Mouse (Mus musculus) forebrain, embryonic 16.5 days (tissue): ENCODE measurements around the gene Padi4. TPM values are rescaled to one million over a fixed set of nuclear protein-coding genes. Genes with fewer than 3 reads are reported as not detected.

ENCODE experiments used
- ATAC-seq: fragments of 200-750 bp; cut with Nextera tagmentation; 2 replicates; pipeline ENCODE4 v1.8.0; 2017; ENCODE audit warnings: mild to moderate bottlenecking, moderate library complexity
- H3K27ac ChIP-seq: fragments of 300-500 bp; sonication (generic); 2 replicates; pipeline ENCODE4 v1.5.1; 2014; ENCODE audit warnings: low read length, control low read depth
- H3K27me3 ChIP-seq: fragments of 300-500 bp; sonication (generic); replicated peaks from 2 replicates; pipeline ENCODE4 v1.6.1; 2014; ENCODE audit warnings: low read length; ENCODE audit not compliant: control insufficient read depth, insufficient read depth
- H3K36me3 ChIP-seq: fragments of 300-500 bp; sonication (generic); 2 replicates; pipeline ENCODE4 v1.6.1; 2014; ENCODE audit not compliant: control insufficient read depth, insufficient read depth
- H3K4me1 ChIP-seq: fragments of 300-500 bp; sonication (generic); replicated peaks from 2 replicates; pipeline ENCODE4 v1.6.1; 2014; ENCODE audit warnings: low read length; ENCODE audit not compliant: control insufficient read depth, insufficient read depth
- H3K4me2 ChIP-seq: fragments of 300-500 bp; sonication (generic); 2 replicates; pipeline ENCODE4 v1.6.1; 2014; ENCODE audit warnings: mild to moderate bottlenecking, low read length, control low read depth
- H3K4me3 ChIP-seq: fragments of 300-500 bp; sonication (generic); replicated peaks from 2 replicates; pipeline ENCODE4 v1.5.1; 2014; ENCODE audit warnings: mild to moderate bottlenecking, low read length, control low read depth
- H3K9ac ChIP-seq: fragments of 300-500 bp; sonication (generic); replicated peaks from 2 replicates; pipeline ENCODE4 v1.6.1; 2014; ENCODE audit warnings: low read depth, low read length, control low read depth
- H3K9me3 ChIP-seq: fragments of 300-500 bp; sonication (generic); 2 replicates; pipeline ENCODE4 v1.6.1; 2016; ENCODE audit warnings: low read length; ENCODE audit not compliant: control insufficient read depth
- WGBS: fragments of 180-500 bp; shearing (Covaris S2); extraction: QIAGEN DNeasy Blood & Tissue Kit; methylation state at CpG from one replicate; pipeline ENCODE4 v1.1.7; 2014; 5-methylcytosine and 5-hydroxymethylcytosine counted together
- polyA plus RNA-seq: library from polyadenylated mRNA; unstranded; fragments of >200 nt; fragmentation: Nextera tagmentation; extraction: Ambion mirVana; gene quantifications from 2 replicates; pipeline ENCODE4 v1.2.1, GENCODE M21; 2015

The Padi4 gene
- polyA plus RNA-seq, 1 experiment from 2014 or later, result 0.24 TPM

GRCm38 (mm10) chr4:140812191-140812590, 38.2 kb upstream of the Padi4 start:
- ATAC-seq, result no peak
- Histone ChIP-seq H3K27me3 (0 out of 2 replicates have a peak, but pooled peaks cover 3% of the 10 kb centered on the region), H3K36me3 (no peaks in the 10 kb centered on the region), H3K27ac (no peak overlapping the region), H3K9ac (no peak overlapping the region), H3K9me3 (no peaks in the 10 kb centered on the region), H3K4me1 (peaks cover 6% of the 10 kb centered on the region; the same call in 1 of the 2 replicates), H3K4me2 (no peak overlapping the region), H3K4me3 (no peak overlapping the region)
- 82% methylated on average over 8 of the region's 8 CpGs for WGBS

- H3K4me3 ChIP-seq, result no peak within 1 kb of the TSS
- 0 out of 2 replicates have a peak, but pooled peaks cover 3% of the 10 kb centered on the region for H3K27me3 ChIP-seq
- no peak within 1 kb of the TSS for H3K9ac ChIP-seq
- H3K27ac ChIP-seq, result no peak within 1 kb of the TSS
- no peak within 1 kb of the TSS for H3K4me2 ChIP-seq
- no peak for ATAC-seq
- WGBS, result 72% methylated on average over 16 of the region's 16 CpGs
- H3K36me3 ChIP-seq, result no peaks in the 10 kb centered on the region
- peaks cover 6% of the 10 kb centered on the region; the same call in 1 of the 2 replicates for H3K4me1 ChIP-seq
- no peaks in the 10 kb centered on the region for H3K9me3 ChIP-seq
Observed at GRCm38 (mm10) chr4:140810458-140811260, 36.6 kb upstream of the Padi4 start, which contains the start of gene Padi3. Gene Padi3, minus strand, starts transcription at chr4:140810648.

GRCm38 (mm10) chr4:140809118-140809517, 35.1 kb upstream of the Padi4 start:
- H3K27me3 ChIP-seq, result 0 out of 2 replicates have a peak, but pooled peaks cover 3% of the 10 kb centered on the region
- no peak overlapping the region for H3K9ac ChIP-seq
- 86% methylated on average over 8 of the region's 8 CpGs for WGBS
- H3K36me3 ChIP-seq, result no peaks in the 10 kb centered on the region
- no peak for ATAC-seq
- H3K4me2 ChIP-seq, result no peak overlapping the region
- no peak overlapping the region for H3K4me3 ChIP-seq
- H3K9me3 ChIP-seq, result no peaks in the 10 kb centered on the region
- no peak overlapping the region for H3K27ac ChIP-seq
- peaks cover 2% of the 10 kb centered on the region; the same call in 1 of the 2 replicates for H3K4me1 ChIP-seq

GRCm38 (mm10) chr4:140804601-140805000, 30.6 kb upstream of the Padi4 start:
- H3K9me3 ChIP-seq, result no peaks in the 10 kb centered on the region
- ATAC-seq, result no peak
- no peak overlapping the region for H3K9ac ChIP-seq
- no peak overlapping the region for H3K4me2 ChIP-seq
- H3K4me3 ChIP-seq, result no peak overlapping the region
- H3K4me1 ChIP-seq, result no peaks in the 10 kb centered on the region
- H3K36me3 ChIP-seq, result no peaks in the 10 kb centered on the region
- no peak overlapping the region for H3K27ac ChIP-seq
- H3K27me3 ChIP-seq, result no peaks in the 10 kb centered on the region
- 89% methylated on average over 9 of the region's 9 CpGs for WGBS

GRCm38 (mm10) chr4:140801364-140801763, 27.3 kb upstream of the Padi4 start:
- 77% methylated on average over 3 of the region's 3 CpGs for whole genome bisulfite sequencing
- no peak for ATAC-seq
- Histone ChIP-seq H3K9ac (no peak overlapping the region), H3K4me1 (no peaks in the 10 kb centered on the region), H3K27ac (no peak overlapping the region), H3K4me2 (no peak overlapping the region), H3K36me3 (no peaks in the 10 kb centered on the region), H3K4me3 (no peak overlapping the region), H3K9me3 (no peaks in the 10 kb centered on the region), H3K27me3 (no peaks in the 10 kb centered on the region)

- Histone ChIP-seq H3K27me3 (no peaks in the 10 kb centered on the region), H3K36me3 (no peaks in the 10 kb centered on the region), H3K27ac (no peak overlapping the region), H3K4me2 (no peak overlapping the region), H3K9me3 (no peaks in the 10 kb centered on the region), H3K4me3 (no peak overlapping the region), H3K9ac (no peak overlapping the region), H3K4me1 (no peaks in the 10 kb centered on the region)
- ATAC-seq, result no peak
- WGBS, result 88% methylated on average over 3 of the region's 3 CpGs
Observed at GRCm38 (mm10) chr4:140796786-140797185, 22.8 kb upstream of the Padi4 start.

- WGBS, result 83% methylated on average over 9 of the region's 9 CpGs
- Histone ChIP-seq H3K9ac (no peak overlapping the region), H3K27ac (no peak overlapping the region)
Observed at GRCm38 (mm10) chr4:140794678-140795077, 20.6 kb upstream of the Padi4 start.

GRCm38 (mm10) chr4:140793795-140794194, 19.8 kb upstream of the Padi4 start:
- Histone ChIP-seq H3K27me3 (no peaks in the 10 kb centered on the region), H3K9ac (no peak overlapping the region), H3K4me3 (no peak overlapping the region), H3K27ac (no peak overlapping the region), H3K9me3 (no peaks in the 10 kb centered on the region), H3K36me3 (no peaks in the 10 kb centered on the region), H3K4me2 (no peak overlapping the region), H3K4me1 (no peaks in the 10 kb centered on the region)
- no peak for ATAC-seq
- 46% methylated on average over 9 of the region's 9 CpGs for WGBS

More at GRCm38 (mm10) chr4:140794678-140795077, 20.6 kb upstream of the Padi4 start:
- no peak for ATAC-seq
- H3K4me2 ChIP-seq, result no peak overlapping the region
- H3K27me3 ChIP-seq, result no peaks in the 10 kb centered on the region
- H3K36me3 ChIP-seq, result no peaks in the 10 kb centered on the region
- H3K9me3 ChIP-seq, result no peaks in the 10 kb centered on the region
- no peaks in the 10 kb centered on the region for H3K4me1 ChIP-seq
- no peak overlapping the region for H3K4me3 ChIP-seq

- 92% methylated on average over 7 of the region's 7 CpGs for WGBS
- Histone ChIP-seq H3K4me2 (no peak overlapping the region), H3K9me3 (no peaks in the 10 kb centered on the region), H3K4me3 (no peak overlapping the region), H3K9ac (no peak overlapping the region), H3K27me3 (no peaks in the 10 kb centered on the region), H3K27ac (no peak overlapping the region), H3K36me3 (no peaks in the 10 kb centered on the region), H3K4me1 (no peaks in the 10 kb centered on the region)
- no peak for ATAC-seq
Observed at GRCm38 (mm10) chr4:140792584-140792983, 18.5 kb upstream of the Padi4 start.
